Comparison of ENCODE assay signal across 8 mouse cellular contexts in the genomic region with DNA sequence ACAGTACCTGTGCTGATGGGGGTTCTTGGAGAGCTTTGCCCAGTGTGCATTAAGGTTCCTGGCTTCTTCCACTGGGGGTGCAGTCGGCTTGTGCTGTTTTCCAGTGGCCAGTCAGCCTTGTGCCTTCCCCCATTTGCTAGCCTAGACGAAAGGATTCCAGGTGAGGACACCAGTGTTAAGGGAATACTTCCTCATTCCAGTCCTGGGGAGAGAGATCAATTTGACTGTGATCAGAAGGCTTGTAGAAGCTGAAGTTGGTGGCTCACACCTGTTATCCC. TPM values are rescaled to one million over a fixed set of nuclear protein-coding genes. Genes with fewer than 3 reads are reported as not detected.
DNase-seq lines count a peak whose midpoint lies in the region; ATAC-seq and TF ChIP-seq lines count a peak whose summit lies in the region.

No protein-coding gene starts in this region.

- H3K4me2 ChIP-seq in lung, embryonic 14.5 days, result peak overlapping the region; percentile 82
- peak overlapping the region; percentile 72 for H3K4me2 ChIP-seq in neural tube, embryonic 15.5 days

- peaks cover 4% of the 10 kb centered on the region for H3K4me1 ChIP-seq in lung, embryonic 14.5 days (ENCODE audit: insufficient read depth)
- peaks cover 36% of the 10 kb centered on the region for H3K4me1 ChIP-seq in limb, embryonic 10.5 days
- peaks cover 40% of the 10 kb centered on the region for H3K4me1 ChIP-seq in neural tube, embryonic 15.5 days

- no peaks in the 10 kb centered on the region for H3K36me3 ChIP-seq in lung, embryonic 14.5 days (ENCODE audit: insufficient read depth)
- peaks cover 6% of the 10 kb centered on the region; the same call in 1 of the 2 replicates for H3K36me3 ChIP-seq in limb, embryonic 10.5 days
- H3K36me3 ChIP-seq in neural tube, embryonic 15.5 days, result no peaks in the 10 kb centered on the region

- no peak for ATAC-seq in lung, embryonic 14.5 days (ENCODE audit: insufficient read depth)
- no peak for ATAC-seq in neural tube, embryonic 15.5 days (ENCODE audit: low FRiP score)

- 0 out of 2 replicates have a peak, but pooled peaks have one; percentile 3 for TF ChIP-seq CTCF in lung, embryonic 14.5 days (IDR thresholded peaks at IDR 0.05; ENCODE audit: low read depth)

- H3K27ac ChIP-seq in lung, embryonic 14.5 days (ENCODE audit: low read depth), result 0 out of 2 replicates have a peak overlapping the region, but pooled peaks have one; percentile 97
- H3K27ac ChIP-seq in limb, embryonic 10.5 days, result no peak overlapping the region
- H3K27ac ChIP-seq in neural tube, embryonic 15.5 days (replicated peaks), result no peak overlapping the region

- DNase-seq in cerebellum, adult 11-12 months, result peak; percentile 53
- DNase-seq in cerebellum, adult 11 months, result no peak
- no peak for DNase-seq in lung, embryonic 14.5 days
- no peak for DNase-seq in lung, postnatal 10 days
- no peak for DNase-seq in limb, embryonic 10.5 days (ENCODE audit: low spot score)
- DNase-seq in testis, postnatal 14 days (ENCODE audit: low spot score), result no peak
- DNase-seq in embryo, embryonic 10 days (ENCODE audit: low spot score), result no peak

- no peaks in the 10 kb centered on the region for H3K27me3 ChIP-seq in lung, embryonic 14.5 days (ENCODE audit: insufficient read depth, low read length)
- H3K27me3 ChIP-seq in limb, embryonic 10.5 days (ENCODE audit: low read depth, poor library complexity, severe bottlenecking), result no peaks in the 10 kb centered on the region
- no peaks in the 10 kb centered on the region for H3K27me3 ChIP-seq in neural tube, embryonic 15.5 days (replicated peaks)

- no peaks in the 10 kb centered on the region for H3K9me3 ChIP-seq in lung, embryonic 14.5 days (ENCODE audit: low read depth, low read length)
- no peaks in the 10 kb centered on the region for H3K9me3 ChIP-seq in limb, embryonic 10.5 days (replicated peaks)
- no peaks in the 10 kb centered on the region for H3K9me3 ChIP-seq in neural tube, embryonic 15.5 days (replicated peaks)

- 0 out of 2 replicates have a peak overlapping the region, but pooled peaks have one; percentile 88 for H3K4me3 ChIP-seq in lung, embryonic 14.5 days (ENCODE audit: low read depth, low read length)
- H3K4me3 ChIP-seq in limb, embryonic 10.5 days, result peak overlapping the region; percentile 87
- H3K4me3 ChIP-seq in neural tube, embryonic 15.5 days (replicated peaks), result peak overlapping the region; percentile 93

- 67% methylated on average over 2 of the region's 2 CpGs for WGBS in lung, embryonic 14.5 days
- WGBS in limb, embryonic 10.5 days, result 78% methylated on average over 2 of the region's 2 CpGs
- WGBS in neural tube, embryonic 15.5 days, result 48% methylated on average over 2 of the region's 2 CpGs

- no peak overlapping the region for H3K9ac ChIP-seq in lung, embryonic 14.5 days
- H3K9ac ChIP-seq in neural tube, embryonic 15.5 days (replicated peaks), result 0 out of 2 replicates have a peak overlapping the region, but pooled peaks have one; percentile 83

RNA-seq across cellular contexts. Expression of gene Spred2, which starts 2.6 kb away (rescaled TPM):
- 7.0 and 7.2 TPM in 2 replicates for polyA plus RNA-seq in lung, embryonic 14.5 days (2014; fragmentation: Nextera tagmentation; extraction: Ambion mirVana)
- polyA plus RNA-seq in limb, embryonic 10.5 days (2016; fragmentation: Nextera tagmentation; extraction: Ambion mirVana), result 8.3 and 9.3 TPM in 2 replicates
- polyA plus RNA-seq in neural tube, embryonic 15.5 days (2015; fragmentation: Nextera tagmentation; extraction: Ambion mirVana), result 7.2 and 8.4 TPM in 2 replicates
